Mouse (Mus musculus) lung, embryonic 14.5 days (tissue): ENCODE results near the gene Mgat4e. TPM values are rescaled to one million over a fixed set of nuclear protein-coding genes. Genes with fewer than 3 reads are reported as not detected.
A peak's percentile ranks its signal among the peaks of the same experiment; 100 is the strongest.

Experiments
- ATAC-seq: fragments of 200-750 bp; cut with Nextera tagmentation; 2 replicates; pipeline ENCODE4 v1.8.0; 2017; ENCODE audit warnings: mild to moderate bottlenecking, moderate TSS enrichment, moderate library complexity; ENCODE audit not compliant: insufficient read depth
- DNase-seq: peaks from one replicate; pipeline ENCODE4 v3.0.0-alpha.2; 2015
- H3K27ac ChIP-seq: fragments of 300-500 bp; sonication (generic); 2 replicates; pipeline ENCODE4 v1.5.1; 2014; ENCODE audit warnings: low read depth, mild to moderate bottlenecking, moderate library complexity
- H3K27me3 ChIP-seq: fragments of 300-500 bp; sonication (generic); 2 replicates; pipeline ENCODE4 v1.6.1; 2014; ENCODE audit warnings: low read length, control low read depth; ENCODE audit not compliant: insufficient read depth
- H3K36me3 ChIP-seq: fragments of 300-500 bp; sonication (generic); 2 replicates; pipeline ENCODE4 v1.6.1; 2014; ENCODE audit warnings: control low read depth; ENCODE audit not compliant: insufficient read depth
- H3K4me1 ChIP-seq: fragments of 300-500 bp; sonication (generic); 2 replicates; pipeline ENCODE4 v1.6.1; 2014; ENCODE audit warnings: antibody characterized with exemption, control low read depth; ENCODE audit not compliant: insufficient read depth
- H3K4me2 ChIP-seq: fragments of 300-500 bp; sonication (generic); 2 replicates; pipeline ENCODE4 v1.6.1; 2014; ENCODE audit warnings: mild to moderate bottlenecking
- H3K4me3 ChIP-seq: fragments of 300-500 bp; sonication (generic); 2 replicates; pipeline ENCODE4 v1.5.1; 2014; ENCODE audit warnings: low read depth, low read length
- H3K9ac ChIP-seq: fragments of 300-500 bp; sonication (generic); 2 replicates; pipeline ENCODE4 v1.6.1; 2014
- H3K9me3 ChIP-seq: fragments of 300-500 bp; sonication (generic); 2 replicates; pipeline ENCODE4 v1.6.1; 2016; ENCODE audit warnings: low read depth, low read length, control low read depth
- CTCF ChIP-seq: IDR thresholded peaks from 2 replicates; pipeline ENCODE4 v1.5.1; 2016; ENCODE audit warnings: antibody characterized with exemption, low read depth
- WGBS: fragments of 180-500 bp; shearing (Covaris S2); extraction: QIAGEN DNeasy Blood & Tissue Kit; methylation state at CpG from one replicate; pipeline ENCODE4 v1.1.7; 2014; 5-methylcytosine and 5-hydroxymethylcytosine counted together
- polyA plus RNA-seq: library from polyadenylated mRNA; unstranded; fragments of >200 nt; fragmentation: Nextera tagmentation; extraction: Ambion mirVana; gene quantifications from 2 replicates; pipeline ENCODE4 v1.2.1, GENCODE M21; 2014

The Mgat4e gene
- 0.27 TPM in 1 of 2 replicates, not detected in the other for polyA plus RNA-seq

- TF ChIP-seq CTCF = no peak
- no peak within 1 kb of the TSS for H3K4me2 ChIP-seq
- no peak within 1 kb of the TSS for H3K27ac ChIP-seq
- 45% methylated on average over 7 of the region's 7 CpGs for WGBS
- no peak for DNase-seq
- H3K4me3 ChIP-seq = no peak within 1 kb of the TSS
- no peak within 1 kb of the TSS for H3K9ac ChIP-seq
- no peaks in the 10 kb centered on the region for H3K9me3 ChIP-seq
- ATAC-seq = no peak
- H3K36me3 ChIP-seq = no peaks in the 10 kb centered on the region
- H3K4me1 ChIP-seq = no peaks in the 10 kb centered on the region
- H3K27me3 ChIP-seq = no peaks in the 10 kb centered on the region
Observed at GRCm38 (mm10) chr1:134549632-134550132, at the start of gene Mgat4e. TSS of gene Mgat4e (minus strand) at chr1:134549682.

GRCm38 (mm10) chr1:134597339-134598054, 48.0 kb upstream of the Mgat4e start:
- DNase-seq = no peak
- H3K4me1 ChIP-seq = no peaks in the 10 kb centered on the region
- WGBS = 77% methylated on average over 9 of the region's 9 CpGs

GRCm38 (mm10) chr1:134591773-134592172, 42.3 kb upstream of the Mgat4e start:
- H3K36me3 ChIP-seq = peaks cover 66% of the 10 kb centered on the region
- no peak overlapping the region for H3K9ac ChIP-seq
- peak; percentile 7 for DNase-seq
- no peak overlapping the region for H3K27ac ChIP-seq
- H3K4me3 ChIP-seq = no peak overlapping the region
- no peaks in the 10 kb centered on the region for H3K4me1 ChIP-seq
- ATAC-seq = no peak
- WGBS = 90% methylated on average over 2 of the region's 2 CpGs
- no peaks in the 10 kb centered on the region for H3K9me3 ChIP-seq
- H3K4me2 ChIP-seq = no peak overlapping the region
- peak; percentile 26; the same call in 1 of the 2 replicates for TF ChIP-seq CTCF
- H3K27me3 ChIP-seq = no peaks in the 10 kb centered on the region

More at GRCm38 (mm10) chr1:134597339-134598054, 48.0 kb upstream of the Mgat4e start:
- Histone ChIP-seq H3K9ac (no peak overlapping the region), H3K4me3 (no peak overlapping the region), H3K36me3 (peaks cover 83% of the 10 kb centered on the region), H3K9me3 (no peaks in the 10 kb centered on the region), H3K27ac (no peak overlapping the region), H3K4me2 (no peak overlapping the region), H3K27me3 (no peaks in the 10 kb centered on the region)
- TF ChIP-seq CTCF = no peak
- ATAC-seq = no peak

- no peak overlapping the region for H3K9ac ChIP-seq
- peaks cover 55% of the 10 kb centered on the region for H3K36me3 ChIP-seq
- ATAC-seq (no peak), DNase-seq (no peak)
- H3K4me2 ChIP-seq = no peak overlapping the region
- no peak for TF ChIP-seq CTCF
- no peaks in the 10 kb centered on the region for H3K9me3 ChIP-seq
- H3K27ac ChIP-seq = no peak overlapping the region
- no peaks in the 10 kb centered on the region for H3K4me1 ChIP-seq
- H3K4me3 ChIP-seq = no peak overlapping the region
- no peaks in the 10 kb centered on the region for H3K27me3 ChIP-seq
Observed at GRCm38 (mm10) chr1:134589676-134590075, 40.2 kb upstream of the Mgat4e start.

- ATAC-seq = no peak
- TF ChIP-seq CTCF = no peak
- no peak overlapping the region for H3K4me2 ChIP-seq
- H3K9me3 ChIP-seq = no peaks in the 10 kb centered on the region
- H3K4me3 ChIP-seq = no peak overlapping the region
- no peaks in the 10 kb centered on the region for H3K4me1 ChIP-seq
- H3K27ac ChIP-seq = no peak overlapping the region
- no peak overlapping the region for H3K9ac ChIP-seq
- peak; percentile 32 for DNase-seq
- H3K27me3 ChIP-seq = no peaks in the 10 kb centered on the region
- H3K36me3 ChIP-seq = peaks cover 13% of the 10 kb centered on the region; the same call in 1 of the 2 replicates
- 55% methylated on average over 3 of the region's 3 CpGs for WGBS
Observed at GRCm38 (mm10) chr1:134583560-134583959, 34.1 kb upstream of the Mgat4e start.

- DNase-seq (no peak), ATAC-seq (no peak)
Observed at GRCm38 (mm10) chr1:134580796-134581195, 31.3 kb upstream of the Mgat4e start.

GRCm38 (mm10) chr1:134577384-134578120, 28.1 kb upstream of the Mgat4e start:
- no peaks in the 10 kb centered on the region for H3K36me3 ChIP-seq
- no peaks in the 10 kb centered on the region for H3K9me3 ChIP-seq
- TF ChIP-seq CTCF = no peak
- no peak overlapping the region for H3K4me2 ChIP-seq
- no peaks in the 10 kb centered on the region for H3K4me1 ChIP-seq
- no peaks in the 10 kb centered on the region for H3K27me3 ChIP-seq
- no peak overlapping the region for H3K27ac ChIP-seq
- H3K4me3 ChIP-seq = no peak overlapping the region
- WGBS = 80% methylated on average over 6 of the region's 6 CpGs
- no peak for DNase-seq
- ATAC-seq = no peak
- no peak overlapping the region for H3K9ac ChIP-seq

More at GRCm38 (mm10) chr1:134580796-134581195, 31.3 kb upstream of the Mgat4e start:
- 93% methylated on average over 2 of the region's 2 CpGs for WGBS
- H3K4me2 ChIP-seq = no peak overlapping the region
- no peak overlapping the region for H3K9ac ChIP-seq
- H3K9me3 ChIP-seq = no peaks in the 10 kb centered on the region
- no peaks in the 10 kb centered on the region for H3K4me1 ChIP-seq
- H3K4me3 ChIP-seq = no peak overlapping the region
- H3K27me3 ChIP-seq = no peaks in the 10 kb centered on the region
- H3K27ac ChIP-seq = no peak overlapping the region
- peaks cover 2% of the 10 kb centered on the region; the same call in 1 of the 2 replicates for H3K36me3 ChIP-seq
- TF ChIP-seq CTCF = no peak
